Mouse (Mus musculus) small intestine, adult 2 months (tissue): Measurements from ENCODE around the gene Mtmr10.

Source experiments
- CTCF ChIP-seq: fragments of 200-500 bp; IDR thresholded peaks from 2 replicates; pipeline ENCODE4 v1.5.1; 2012; ENCODE audit warnings: low read depth, mild to moderate bottlenecking, control low read depth, inconsistent platforms, low read length, moderate library complexity, mixed read lengths; ENCODE audit not compliant: insufficient replicate concordance, insufficient read length; ENCODE audit errors: extremely low read depth
- POLR2A ChIP-seq: fragments of 200-500 bp; IDR thresholded peaks from 2 replicates; pipeline ENCODE4 v1.6.1; 2012; ENCODE audit warnings: low read depth, mild to moderate bottlenecking, control low read depth, inconsistent platforms, low read length, moderate library complexity

GRCm38 (mm10) chr7:64278526-64278925, 8.9 kb upstream of the Mtmr10 start:
- TF ChIP-seq POLR2A (no peak), CTCF (no peak)
